Mouse (Mus musculus) inflammation-experienced regulatory T-cells, adult 16 weeks (primary cell): ENCODE data around the gene Micu1. TPM values are rescaled to one million over a fixed set of nuclear protein-coding genes. Genes with fewer than 3 reads are reported as not detected.

Source experiments
- polyA plus RNA-seq: library from polyadenylated mRNA; unstranded; fragments of 100-300 nt; shearing (Covaris generic); gene quantifications from one replicate; pipeline ENCODE4 v1.2.1, GENCODE M21; 2017

Gene Micu1
- 74.4 TPM for polyA plus RNA-seq

GRCm38 (mm10) chr10:59702207-59703032 lies at the start of gene Micu1:
Gene Micu1 (plus strand): TSS chr10:59702477.

GRCm38 (mm10) chr10:59879255-59880028 lies 177.2 kb downstream of the Micu1 start, which contains the start of gene Dnajb12:
Gene Dnajb12 (plus strand): TSS chr10:59879556.

Other genes starting within 250 kb of the Micu1 start
- not detected for gene Gm10322, start 86.4 kb upstream of the Micu1 start, polyA plus RNA-seq
- gene Mcu, start 85.8 kb upstream of the Micu1 start, polyA plus RNA-seq = 7.8 TPM
- gene Dnajb12, start 177.1 kb downstream of the Micu1 start, polyA plus RNA-seq = 17.6 TPM
- gene Ddit4, start 249.4 kb downstream of the Micu1 start, polyA plus RNA-seq = 60.0 TPM